Mouse (Mus musculus) thymus, postnatal 14 days (tissue): Measurements from ENCODE around the gene Bcas2.
"Not testable (repeated sequence)": the region's sequence is repeated elsewhere in the genome, so short reads cannot be mapped to it uniquely, and the experiment has no call there.

Experiments used
- DNase-seq: peaks from one replicate; pipeline ENCODE4 v3.0.0; 2021

The Bcas2 gene

GRCm38 (mm10) chr3:103172615-103173014 is 1.2 kb downstream of the Bcas2 start:
- no peak for DNase-seq

GRCm38 (mm10) chr3:103176740-103177139 is 5.3 kb downstream of the Bcas2 start:
- DNase-seq: no peak

DNA sequence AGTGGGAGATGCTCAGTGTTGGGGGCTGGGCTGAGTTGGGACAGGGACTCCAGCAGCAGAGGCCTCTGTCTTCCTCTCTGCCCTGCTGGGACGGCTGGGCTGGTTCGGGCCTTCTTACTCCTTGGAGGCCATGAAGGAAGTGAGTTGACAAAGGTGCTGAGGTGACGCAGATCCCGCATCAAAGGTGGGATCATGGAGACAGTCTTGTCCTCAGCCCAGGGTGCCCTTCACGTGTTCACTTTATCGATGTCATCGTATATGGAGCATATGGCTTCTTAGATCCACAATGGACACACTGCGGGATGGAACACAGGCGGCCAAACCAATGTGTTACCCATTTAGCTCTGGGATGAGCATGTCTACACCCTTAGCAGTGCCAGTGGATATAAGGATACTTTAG is 8.1 kb downstream of the Bcas2 start:
- no peak for DNase-seq

DNA sequence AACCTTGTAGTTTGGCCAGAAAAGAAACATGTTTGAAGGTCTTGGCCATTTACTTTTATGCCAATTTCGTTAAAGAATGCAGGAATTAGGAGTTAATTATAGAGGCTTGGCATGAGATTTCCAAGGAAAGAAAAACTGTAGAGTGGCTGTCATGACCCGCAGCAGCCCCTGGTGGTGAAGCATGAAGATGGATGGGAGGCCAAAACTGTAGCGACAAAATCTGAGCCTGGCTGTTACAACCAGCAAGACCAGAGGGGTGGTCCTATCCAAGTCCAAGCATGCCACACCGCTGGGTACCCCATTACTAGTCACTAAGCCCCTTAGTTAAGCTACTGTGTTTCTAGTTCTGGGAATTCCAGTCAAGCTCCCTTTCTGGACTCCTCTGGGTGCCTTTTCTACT is 9.7 kb downstream of the Bcas2 start:
- DNase-seq: no peak

- DNase-seq: no peak
Observed at GRCm38 (mm10) chr3:103182821-103183220, 11.4 kb downstream of the Bcas2 start.

GRCm38 (mm10) chr3:103184467-103184866 is 13.0 kb downstream of the Bcas2 start:
- not testable (repeated sequence) for DNase-seq

GRCm38 (mm10) chr3:103188451-103188850 is 17.0 kb downstream of the Bcas2 start:
- no peak for DNase-seq

DNA sequence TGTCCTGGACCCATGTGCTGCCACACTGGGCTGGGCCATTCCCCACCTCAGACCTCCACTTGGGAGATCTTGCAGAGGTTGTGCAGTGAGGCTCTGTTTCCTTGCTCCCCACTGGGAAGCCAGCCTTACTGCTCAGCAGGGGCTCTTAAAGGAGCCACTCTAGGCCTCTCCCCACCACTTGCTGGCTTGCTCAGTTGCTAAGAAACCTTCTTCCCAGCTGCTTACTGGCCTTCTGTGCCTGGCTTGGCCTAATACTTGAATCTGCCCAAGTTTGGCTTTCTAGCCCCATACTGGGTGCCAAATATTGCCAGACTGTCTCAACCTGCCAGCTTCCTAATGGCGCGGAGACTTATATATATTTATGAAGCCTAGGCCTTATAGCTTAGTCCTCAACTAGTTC is 17.4 kb downstream of the Bcas2 start:
- no peak for DNase-seq

GRCm38 (mm10) chr3:103192161-103192560 is 20.7 kb downstream of the Bcas2 start:
- no peak for DNase-seq

DNA sequence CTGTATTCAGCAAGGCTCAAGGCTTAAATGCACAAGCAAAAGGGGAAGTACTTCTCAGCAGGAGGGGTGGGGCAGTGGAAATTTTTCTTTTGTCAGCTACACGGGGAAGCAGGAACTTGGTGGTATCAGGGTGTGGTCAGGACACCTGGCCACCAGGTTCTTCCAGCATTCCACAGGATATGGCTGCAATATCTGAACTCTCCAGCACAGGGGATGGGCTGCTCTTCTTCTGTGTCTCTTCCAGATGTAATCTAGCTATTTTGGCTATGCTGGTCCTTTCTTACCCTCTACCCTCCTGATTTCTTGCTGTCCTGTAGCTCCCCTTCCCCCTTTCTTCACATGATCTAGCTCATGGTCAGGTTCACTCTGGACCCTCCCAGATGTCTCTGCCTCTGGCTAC is 21.7 kb downstream of the Bcas2 start:
- DNase-seq: no peak

DNA sequence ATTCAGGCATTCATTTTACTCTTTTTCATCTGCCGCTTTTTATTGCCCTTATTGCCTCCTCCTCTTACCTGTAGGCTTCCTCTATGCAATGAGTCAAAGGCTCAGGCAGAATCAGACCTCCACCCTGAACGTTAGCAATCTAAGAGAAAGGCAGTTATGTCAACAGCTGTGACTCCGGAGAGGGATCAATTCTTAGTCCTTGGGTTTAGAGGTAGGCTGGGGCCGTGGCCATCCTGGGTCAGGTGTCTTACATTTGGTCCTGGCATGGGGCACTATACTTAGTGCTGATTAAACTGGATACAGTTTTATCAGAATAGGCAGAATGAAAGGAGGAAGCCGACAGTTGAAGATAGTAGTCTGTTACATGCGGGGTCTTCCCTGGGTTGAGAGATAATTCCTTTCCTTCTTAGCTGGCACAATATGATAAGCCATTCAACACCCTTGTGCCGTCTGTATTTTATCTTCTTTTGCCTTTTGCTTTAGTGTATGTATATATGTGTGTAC is 24.9 kb downstream of the Bcas2 start:
- DNase-seq: no peak

- DNase-seq: no peak
Observed at GRCm38 (mm10) chr3:103199386-103199785, 27.9 kb downstream of the Bcas2 start.

DNA sequence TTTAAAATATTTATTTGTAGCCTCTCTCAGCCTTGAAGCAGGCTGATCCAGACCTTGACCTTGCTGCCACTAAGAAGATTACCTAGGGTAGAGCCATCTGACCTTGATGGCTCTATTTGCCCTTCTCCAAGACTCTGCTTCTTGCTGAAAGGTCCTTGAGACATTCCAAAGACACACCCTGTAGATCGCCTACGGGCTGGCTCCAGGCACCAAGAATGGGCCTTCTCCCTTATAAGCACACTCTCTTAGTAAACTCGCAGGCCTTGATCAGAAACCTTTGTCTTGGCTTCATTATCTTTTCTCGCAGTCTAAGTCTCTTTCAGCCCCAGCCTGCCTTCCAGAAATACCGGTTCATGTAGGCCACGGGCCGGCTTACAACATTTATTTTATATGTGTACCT is 29.6 kb downstream of the Bcas2 start:
- not testable (repeated sequence) for DNase-seq

DNA sequence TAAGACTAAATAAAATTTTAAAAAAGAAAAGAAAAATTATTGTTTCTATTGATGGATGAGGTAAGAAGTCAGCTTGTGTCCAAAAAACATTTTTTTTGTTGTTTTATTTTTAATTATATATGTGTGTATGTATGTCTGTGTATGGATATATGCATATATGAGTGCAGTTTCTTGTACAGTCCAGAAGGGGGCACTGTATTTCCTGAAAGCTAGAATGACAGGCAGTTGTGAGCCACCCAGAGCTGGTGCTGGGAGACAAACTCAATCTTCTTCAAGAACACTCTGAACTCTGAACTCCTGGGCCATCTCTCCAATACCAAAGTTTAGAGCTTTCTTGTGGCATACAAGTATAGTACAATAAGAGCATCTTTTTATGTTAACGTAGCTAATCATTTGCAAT is 32.1 kb downstream of the Bcas2 start:
- no peak for DNase-seq

DNA sequence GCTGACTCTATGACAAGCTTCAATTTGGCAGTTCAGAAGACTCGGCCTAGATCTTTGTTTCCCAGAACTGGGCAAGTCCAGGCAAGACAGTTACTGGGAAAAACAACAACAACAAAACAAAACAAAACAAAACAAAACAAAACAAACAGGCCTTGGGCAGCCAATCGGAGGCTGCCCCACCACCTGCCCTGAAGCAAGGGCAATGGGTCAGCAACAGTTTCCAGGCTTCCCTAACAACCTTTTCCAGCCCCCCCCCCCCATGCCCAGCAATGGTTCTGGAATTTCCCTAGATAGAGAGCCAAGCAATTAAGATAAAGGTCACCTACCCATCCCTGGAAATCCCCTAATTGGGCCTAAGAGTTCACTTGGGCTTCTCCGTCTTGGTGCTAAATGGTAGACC is 33.0 kb downstream of the Bcas2 start:
- DNase-seq: no peak

GRCm38 (mm10) chr3:103206393-103206792 is 34.9 kb downstream of the Bcas2 start:
- no peak for DNase-seq

GRCm38 (mm10) chr3:103207749-103208148 is 36.3 kb downstream of the Bcas2 start:
- DNase-seq: no peak

- DNase-seq: no peak
Observed at GRCm38 (mm10) chr3:103208237-103208636, 36.8 kb downstream of the Bcas2 start.

GRCm38 (mm10) chr3:103211101-103211500 is 39.6 kb downstream of the Bcas2 start:
- DNase-seq: no peak

- no peak for DNase-seq
Observed at GRCm38 (mm10) chr3:103212142-103212541, 40.7 kb downstream of the Bcas2 start.

- no peak for DNase-seq
Observed at GRCm38 (mm10) chr3:103213537-103213936, 42.1 kb downstream of the Bcas2 start.

GRCm38 (mm10) chr3:103214593-103215285 is 43.3 kb downstream of the Bcas2 start:
- no peak for DNase-seq

- DNase-seq: not testable (repeated sequence)
Observed at GRCm38 (mm10) chr3:103215399-103215798, 43.9 kb downstream of the Bcas2 start.

DNA sequence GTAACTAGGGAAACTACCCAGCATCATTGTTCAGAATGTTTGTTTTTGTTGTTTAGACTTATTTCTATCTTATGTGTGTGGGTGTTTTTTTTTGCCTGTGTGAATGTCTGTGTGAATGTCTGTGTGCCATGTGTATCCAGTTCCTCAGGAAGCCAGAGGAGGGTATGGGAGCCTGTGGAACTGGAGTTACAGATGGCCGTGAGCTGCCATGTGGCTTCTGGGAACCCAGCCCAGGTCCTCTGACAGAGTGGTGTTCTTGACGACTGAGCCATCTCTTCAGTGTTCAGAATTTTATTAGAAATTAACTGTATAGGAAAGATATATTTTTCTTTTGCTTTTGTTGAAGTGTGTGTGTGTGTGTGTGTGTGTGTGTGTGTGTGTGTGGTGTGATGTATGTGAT is 50.0 kb downstream of the Bcas2 start:
- DNase-seq: no peak

- DNase-seq: peak; percentile 58
Observed at GRCm38 (mm10) chr3:103223752-103224151, 52.3 kb downstream of the Bcas2 start.
